Mouse (Mus musculus) thymus, adult 2 months (tissue): Measurements from ENCODE around the gene Fcrl5. TPM values are rescaled to one million over a fixed set of nuclear protein-coding genes. Genes with fewer than 3 reads are reported as not detected.
"Not testable (repeated sequence)": the region's sequence is repeated elsewhere in the genome, so short reads cannot be mapped to it uniquely, and the experiment has no call there.

Experiments used
- DNase-seq: peaks from one replicate; pipeline ENCODE4 v3.0.0; 2021
- H3K27ac ChIP-seq: fragments of 200-500 bp; 2 replicates; pipeline ENCODE4 v1.5.1; 2012; ENCODE audit warnings: low read length, control low read depth; ENCODE audit not compliant: control insufficient read depth, insufficient read depth
- H3K27me3 ChIP-seq: fragments of 200-500 bp; 2 replicates; pipeline ENCODE4 v1.6.1; 2012; ENCODE audit warnings: mild to moderate bottlenecking, low read length, moderate library complexity, mixed read lengths; ENCODE audit not compliant: control insufficient read depth, insufficient read depth
- H3K36me3 ChIP-seq: fragments of 200-500 bp; 2 replicates; pipeline ENCODE4 v1.6.1; 2012; ENCODE audit warnings: mild to moderate bottlenecking, low read length, moderate library complexity; ENCODE audit not compliant: control insufficient read depth, insufficient read depth
- H3K4me1 ChIP-seq: fragments of 200-500 bp; replicated peaks from 2 replicates; pipeline ENCODE4 v1.6.1; 2012; ENCODE audit warnings: low read length; ENCODE audit not compliant: control insufficient read depth, insufficient read depth
- H3K4me3 ChIP-seq: fragments of 200-500 bp; 2 replicates; pipeline ENCODE4 v1.5.1; 2012; ENCODE audit warnings: mild to moderate bottlenecking, low read length, control low read depth, moderate library complexity; ENCODE audit not compliant: control insufficient read depth, insufficient read depth
- CTCF ChIP-seq: fragments of 200-500 bp; IDR thresholded peaks from 2 replicates; pipeline ENCODE4 v1.5.1; 2012; ENCODE audit warnings: mild to moderate bottlenecking, control low read depth, low read length, moderate library complexity, borderline replicate concordance; ENCODE audit not compliant: control insufficient read depth, poor library complexity, insufficient read depth; ENCODE audit errors: extremely low read depth
- POLR2A ChIP-seq: fragments of 200-500 bp; IDR thresholded peaks from 2 replicates; pipeline ENCODE4 v1.6.1; 2012; ENCODE audit warnings: mild to moderate bottlenecking, low read length, control low read depth, moderate library complexity; ENCODE audit not compliant: control insufficient read depth, poor library complexity, insufficient read depth; ENCODE audit errors: extremely low read depth
- WGBS: fragments of 180-500 bp; shearing (Covaris S2); methylation state at CpG from one replicate; pipeline ENCODE4 v1.1.7; 2018; 5-methylcytosine and 5-hydroxymethylcytosine counted together
- polyA plus RNA-seq: library from polyadenylated mRNA; depleted of rRNA; stranded (reverse); fragments of >200 nt; gene quantifications from 2 replicates; pipeline ENCODE4 v1.2.3, GENCODE M21; 2012

The Fcrl5 gene
- polyA plus RNA-seq, 1 experiment: 0.86 TPM

DNA sequence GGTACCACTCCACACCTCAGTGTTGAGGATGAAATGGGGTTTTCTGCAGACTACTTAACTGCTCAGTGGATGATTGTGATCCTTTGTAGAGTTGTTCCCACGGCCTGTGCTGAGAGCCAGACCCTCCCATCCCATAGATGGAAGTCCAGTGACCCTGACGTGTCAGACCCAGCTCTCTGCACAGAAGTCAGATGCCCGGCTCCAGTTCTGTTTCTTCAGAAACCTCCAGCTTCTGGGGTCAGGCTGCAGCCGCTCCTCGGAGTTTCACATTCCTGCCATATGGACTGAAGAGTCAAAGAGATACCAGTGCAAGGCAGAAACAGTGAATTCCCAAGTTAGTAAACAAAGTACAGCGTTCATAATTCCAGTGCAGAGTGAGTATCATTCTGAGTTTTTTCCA is 8.4 kb downstream of the Fcrl5 start:
- TF ChIP-seq POLR2A (no peak), CTCF (no peak)
- 82% methylated on average over 6 of the region's 6 CpGs for WGBS
- no peaks in the 10 kb centered on the region for H3K4me1 ChIP-seq
- H3K27ac ChIP-seq: no peak overlapping the region
- H3K27me3 ChIP-seq: no peaks in the 10 kb centered on the region
- no peak for DNase-seq
- H3K36me3 ChIP-seq: no peaks in the 10 kb centered on the region
- H3K4me3 ChIP-seq: no peak overlapping the region

DNA sequence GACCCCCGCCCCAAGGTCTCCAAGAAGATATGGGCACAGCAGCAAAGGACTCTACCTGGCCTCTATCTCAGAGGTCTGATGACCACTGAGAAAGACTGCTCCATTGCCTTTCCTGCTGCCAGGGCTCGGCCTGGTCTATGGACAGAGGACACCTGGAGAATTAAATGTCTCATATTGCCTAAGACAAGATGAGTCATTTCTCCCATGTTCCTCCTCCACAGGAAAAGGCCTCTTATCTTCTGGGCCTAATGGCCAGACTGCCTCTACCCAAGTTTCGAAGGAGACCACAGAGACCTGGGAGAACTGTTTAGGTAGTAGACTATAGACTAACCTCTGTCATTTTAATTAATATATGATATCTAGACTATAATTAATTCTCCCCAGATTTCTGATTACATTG is 29.9 kb downstream of the Fcrl5 start:
- WGBS: 96% methylated on average over 3 of the region's 3 CpGs
- 0 out of 2 replicates have a peak, but pooled peaks cover 3% of the 10 kb centered on the region for H3K4me1 ChIP-seq
- no peak for TF ChIP-seq CTCF
- TF ChIP-seq POLR2A: no peak
- no peak for DNase-seq
- H3K27me3 ChIP-seq: no peaks in the 10 kb centered on the region
- no peak overlapping the region for H3K27ac ChIP-seq
- H3K4me3 ChIP-seq: no peak overlapping the region
- H3K36me3 ChIP-seq: no peaks in the 10 kb centered on the region

DNA sequence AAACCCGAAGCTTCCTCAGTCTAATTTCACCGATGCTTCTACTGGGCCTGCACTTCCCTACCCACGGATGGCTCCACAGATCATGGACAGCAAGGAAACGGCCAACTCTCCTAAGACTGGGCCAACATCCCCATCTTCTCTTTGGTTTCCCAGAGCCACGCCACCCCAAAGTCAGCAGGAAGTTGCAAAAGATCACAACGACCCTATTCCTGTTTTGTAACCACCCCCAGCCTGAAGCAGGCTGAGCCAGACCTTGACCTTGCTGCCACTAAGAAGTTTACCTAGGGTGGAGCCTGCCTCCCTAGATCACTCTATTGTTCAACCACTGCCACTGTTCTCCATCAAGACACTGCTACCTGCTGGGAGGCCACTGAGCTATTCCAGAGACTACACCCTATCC is 31.4 kb downstream of the Fcrl5 start:
- DNase-seq: no peak
- 71% methylated on average over 6 of the region's 6 CpGs for WGBS
- Histone ChIP-seq H3K4me1 (0 out of 2 replicates have a peak, but pooled peaks cover 3% of the 10 kb centered on the region), H3K4me3 (no peak overlapping the region), H3K27ac (no peak overlapping the region), H3K36me3 (no peaks in the 10 kb centered on the region), H3K27me3 (no peaks in the 10 kb centered on the region)
- TF ChIP-seq POLR2A (no peak), CTCF (no peak)

DNA sequence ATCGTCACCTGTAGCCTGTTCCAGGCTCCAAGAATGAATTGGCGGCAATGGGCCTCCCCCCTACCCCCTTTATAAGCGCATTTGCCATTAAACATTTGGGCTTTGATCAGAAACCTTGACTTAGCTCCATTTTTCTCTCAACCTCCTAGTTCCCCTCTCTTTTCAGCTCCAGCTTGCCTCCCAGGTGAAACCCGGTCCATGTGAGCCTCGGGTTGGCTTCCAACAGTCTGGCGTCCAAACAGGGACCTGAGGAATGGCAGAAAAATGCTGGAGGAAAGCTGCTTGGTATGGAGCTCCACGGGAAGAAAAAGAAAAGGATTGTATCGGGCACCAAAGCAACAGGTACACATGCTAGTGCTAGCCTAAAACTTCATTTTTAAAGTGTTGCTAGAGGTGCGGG is 31.8 kb downstream of the Fcrl5 start:
- no peaks in the 10 kb centered on the region for H3K27me3 ChIP-seq
- DNase-seq: no peak
- 93% methylated on average over 9 of the region's 9 CpGs for whole genome bisulfite sequencing
- H3K36me3 ChIP-seq: no peaks in the 10 kb centered on the region
- no peak overlapping the region for H3K4me3 ChIP-seq
- 0 out of 2 replicates have a peak, but pooled peaks cover 3% of the 10 kb centered on the region for H3K4me1 ChIP-seq
- TF ChIP-seq POLR2A: no peak
- TF ChIP-seq CTCF: no peak
- no peak overlapping the region for H3K27ac ChIP-seq

DNA sequence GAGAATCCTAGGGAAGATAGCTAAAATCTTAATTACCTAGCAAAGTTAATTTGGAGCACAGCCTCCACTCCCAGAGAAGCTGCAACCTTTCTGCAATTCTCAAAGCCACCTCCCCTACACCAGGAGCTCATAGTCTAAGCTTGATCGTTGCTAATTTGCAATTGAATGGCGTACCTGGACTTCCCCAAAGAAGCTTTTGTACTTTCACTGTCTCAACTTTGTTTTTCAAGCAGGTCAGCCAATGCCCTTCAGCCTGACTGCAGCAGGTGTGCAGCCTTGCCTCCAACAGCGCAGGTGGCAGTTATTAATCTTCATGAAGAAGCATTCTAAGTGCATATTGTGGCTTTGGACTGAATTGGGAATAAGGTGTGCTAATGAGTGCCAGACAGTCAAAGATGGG is 42.4 kb downstream of the Fcrl5 start:
- not testable (repeated sequence) for H3K27me3 ChIP-seq, H3K36me3 ChIP-seq, H3K4me1 ChIP-seq, DNase-seq, H3K27ac ChIP-seq, H3K4me3 ChIP-seq
- WGBS: 92% methylated on average over 3 of the region's 3 CpGs

DNA sequence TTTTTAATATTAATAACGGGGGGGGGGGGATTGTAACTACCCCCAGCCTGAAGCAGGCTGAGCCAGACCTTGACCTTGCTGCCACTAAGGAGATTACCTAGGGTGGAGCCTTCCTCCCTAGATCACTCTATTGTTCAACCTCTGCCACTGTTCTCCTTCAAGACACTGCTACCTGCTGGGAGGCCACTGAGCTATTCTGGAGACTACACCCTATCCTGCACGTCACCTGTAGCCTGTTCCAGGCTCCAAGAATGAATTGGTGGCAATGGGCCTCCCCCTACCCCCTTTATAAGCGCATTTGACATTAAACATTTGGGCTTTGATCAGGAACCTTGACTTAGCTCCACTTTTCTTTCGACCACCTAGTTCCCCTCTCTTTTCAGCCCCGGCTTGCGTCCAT is 43.0 kb downstream of the Fcrl5 start:
- H3K4me3 ChIP-seq, H3K4me1 ChIP-seq, H3K27me3 ChIP-seq, H3K36me3 ChIP-seq, DNase-seq, H3K27ac ChIP-seq: not testable (repeated sequence)
- 95% methylated on average over 6 of the region's 6 CpGs for WGBS

DNA sequence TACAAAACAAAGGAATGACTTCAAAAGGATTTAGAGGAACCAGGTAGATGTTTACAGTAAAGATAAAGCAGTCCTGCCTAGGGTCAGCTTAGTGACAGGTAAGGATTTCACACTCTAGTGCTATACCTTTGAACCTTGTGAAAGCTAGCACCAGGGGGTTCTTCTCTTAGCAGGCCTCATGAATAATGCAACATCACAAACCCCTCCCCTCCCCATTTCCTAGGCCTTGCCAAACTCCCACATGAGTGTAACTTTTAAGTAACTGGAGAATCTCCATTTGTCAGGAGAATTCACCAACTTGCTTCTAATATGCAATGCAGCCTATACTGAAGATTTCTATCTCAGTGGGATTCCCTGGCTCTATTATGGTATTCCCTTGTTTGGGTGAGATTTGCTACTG is 43.7 kb downstream of the Fcrl5 start:
- not testable (repeated sequence) for H3K27ac ChIP-seq, H3K36me3 ChIP-seq, H3K27me3 ChIP-seq, H3K4me3 ChIP-seq, DNase-seq, H3K4me1 ChIP-seq

DNA sequence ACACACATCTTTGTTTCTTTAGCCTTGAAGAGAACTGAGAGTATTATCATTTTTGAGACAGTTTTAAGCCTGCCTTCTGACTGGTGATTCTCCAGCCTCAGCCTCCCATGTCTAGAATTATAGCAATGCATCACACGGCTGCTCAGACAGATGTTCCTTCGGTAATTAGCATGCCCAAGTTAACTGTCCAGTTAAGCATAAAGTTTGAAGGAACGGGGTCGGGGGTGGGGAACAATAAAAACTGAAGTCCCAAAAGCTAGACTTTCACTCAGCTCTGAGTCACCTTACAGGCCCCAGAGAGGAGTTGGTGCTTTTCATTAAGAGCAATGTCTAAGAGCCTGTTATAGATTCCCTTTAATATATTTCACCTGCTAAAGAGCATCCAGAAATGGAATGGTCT is 51.8 kb downstream of the Fcrl5 start:
- no peak for DNase-seq
- Histone ChIP-seq H3K4me3 (no peak overlapping the region), H3K27ac (no peak overlapping the region), H3K4me1 (no peaks in the 10 kb centered on the region), H3K36me3 (no peaks in the 10 kb centered on the region), H3K27me3 (no peaks in the 10 kb centered on the region)
- 97% methylated on average over 4 of the region's 4 CpGs for WGBS
- TF ChIP-seq POLR2A (no peak), CTCF (no peak)
